Mouse (Mus musculus) liver, postnatal 0 days (tissue): ENCODE results near the gene Tbc1d8b. TPM values are rescaled to one million over a fixed set of nuclear protein-coding genes. Genes with fewer than 3 reads are reported as not detected.

Experiments used
- ATAC-seq: fragments of 200-750 bp; cut with Nextera tagmentation; 2 replicates; pipeline ENCODE4 v1.8.0; 2017; ENCODE audit warnings: mild to moderate bottlenecking, moderate library complexity
- DNase-seq: peaks from one replicate; pipeline ENCODE4 v3.0.0-alpha.2; 2016
- H3K27ac ChIP-seq: fragments of 300-500 bp; sonication (generic); 2 replicates; pipeline ENCODE4 v1.5.1; 2014; ENCODE audit warnings: antibody characterized with exemption, moderate library complexity, mild to moderate bottlenecking, low read depth
- H3K27me3 ChIP-seq: fragments of 300-500 bp; sonication (generic); 2 replicates; pipeline ENCODE4 v1.6.1; 2014; ENCODE audit warnings: low read length, control low read depth, mixed read lengths; ENCODE audit not compliant: insufficient read depth
- H3K36me3 ChIP-seq: fragments of 300-500 bp; sonication (generic); replicated peaks from 2 replicates; pipeline ENCODE4 v1.6.1; 2014; ENCODE audit warnings: mild to moderate bottlenecking, control low read depth, low read length, moderate library complexity, mixed read lengths; ENCODE audit not compliant: insufficient read depth
- H3K4me1 ChIP-seq: fragments of 300-500 bp; sonication (generic); 2 replicates; pipeline ENCODE4 v1.6.1; 2014; ENCODE audit warnings: antibody characterized with exemption, mild to moderate bottlenecking, control low read depth; ENCODE audit not compliant: insufficient read depth
- H3K4me2 ChIP-seq: fragments of 300-500 bp; sonication (generic); 2 replicates; pipeline ENCODE4 v1.6.1; 2014; ENCODE audit warnings: low read depth, mild to moderate bottlenecking, low read length, moderate library complexity, mixed read lengths
- H3K4me3 ChIP-seq: fragments of 300-500 bp; sonication (generic); 2 replicates; pipeline ENCODE4 v1.5.1; 2014; ENCODE audit warnings: low read depth, low read length
- H3K9ac ChIP-seq: fragments of 300-500 bp; sonication (generic); replicated peaks from 2 replicates; pipeline ENCODE4 v1.6.1; 2014; ENCODE audit warnings: mild to moderate bottlenecking, moderate library complexity
- H3K9me3 ChIP-seq: fragments of 300-500 bp; sonication (generic); 2 replicates; pipeline ENCODE4 v1.6.1; 2016; ENCODE audit warnings: mild to moderate bottlenecking, control low read depth, low read length, mixed read lengths
- CTCF ChIP-seq: sonication (generic); IDR thresholded peaks from 2 replicates; pipeline ENCODE4 v1.5.1; 2016; ENCODE audit warnings: antibody characterized with exemption, low read depth
- EP300 ChIP-seq: IDR thresholded peaks from 2 replicates; pipeline ENCODE4 v1.6.1; 2016; ENCODE audit warnings: antibody characterized with exemption, low read depth, mild to moderate bottlenecking
- WGBS: fragments of 180-500 bp; shearing (Covaris S2); extraction: QIAGEN DNeasy Blood & Tissue Kit; methylation state at CpG from one replicate; pipeline ENCODE4 v1.1.7; 2014; ENCODE audit not compliant: insufficient replicate concordance; 5-methylcytosine and 5-hydroxymethylcytosine counted together
- polyA plus RNA-seq: library from polyadenylated mRNA; unstranded; fragments of >200 nt; fragmentation: Nextera tagmentation; extraction: Ambion mirVana; gene quantifications from 2 replicates; pipeline ENCODE4 v1.2.1, GENCODE M21; 2015

Tbc1d8b gene
- polyA plus RNA-seq, 1 experiment from 2014 or later = 0.93 TPM

DNA sequence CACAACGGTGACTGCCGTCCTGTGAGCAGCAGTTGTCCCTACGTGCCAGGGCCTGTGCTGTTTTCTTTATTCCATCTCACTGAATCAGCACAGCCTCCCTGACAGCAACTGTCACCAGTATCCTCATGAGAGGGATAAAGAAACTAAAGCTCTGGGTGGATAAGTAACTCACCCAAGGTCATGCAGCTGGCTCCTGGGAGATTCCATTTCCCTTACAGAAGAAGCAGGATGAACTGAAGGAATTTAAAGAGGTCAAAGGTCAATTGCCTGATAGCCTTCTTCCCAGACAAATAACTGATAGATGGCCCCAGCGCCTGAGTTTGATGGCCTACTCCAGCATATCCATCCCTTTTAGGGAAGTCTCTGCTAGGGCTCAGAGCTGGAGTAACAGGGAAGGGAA lies 92.6 kb downstream of the Tbc1d8b start:
- no peaks in the 10 kb centered on the region for H3K36me3 ChIP-seq
- no peak overlapping the region for H3K4me2 ChIP-seq
- WGBS = 68% methylated on average over 4 of the region's 4 CpGs
- H3K4me1 ChIP-seq = peaks cover 7% of the 10 kb centered on the region
- H3K4me3 ChIP-seq = no peak overlapping the region
- no peaks in the 10 kb centered on the region for H3K27me3 ChIP-seq
- TF ChIP-seq EP300 (no peak), CTCF (no peak)
- H3K9me3 ChIP-seq = no peaks in the 10 kb centered on the region
- DNase-seq (no peak), ATAC-seq (no peak)
- no peak overlapping the region for H3K9ac ChIP-seq
- H3K27ac ChIP-seq = no peak overlapping the region

DNA sequence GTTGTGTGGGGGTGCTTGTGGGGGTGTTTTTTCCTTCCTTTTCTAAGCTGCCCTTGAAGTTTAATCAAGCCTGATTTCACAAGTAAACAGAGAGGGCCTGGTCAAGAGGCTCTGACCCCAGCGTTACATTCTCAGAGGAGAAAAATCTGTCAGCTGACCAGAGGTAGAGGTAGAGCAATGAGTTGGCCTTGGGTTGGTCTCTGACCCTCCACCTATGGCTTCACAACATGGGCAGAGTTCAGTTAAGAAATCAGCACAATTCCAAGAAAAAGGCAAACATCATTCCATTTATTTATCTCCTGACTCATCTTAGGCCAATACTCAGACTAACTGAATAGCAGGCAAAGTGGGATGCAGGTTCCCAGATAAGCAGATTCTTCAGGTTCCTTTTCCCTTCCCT lies 94.1 kb downstream of the Tbc1d8b start:
- H3K4me1 ChIP-seq = peaks cover 7% of the 10 kb centered on the region
- no peaks in the 10 kb centered on the region for H3K9me3 ChIP-seq
- WGBS = 50% methylated on average over 1 of the region's 1 CpGs
- no peak overlapping the region for H3K4me3 ChIP-seq
- H3K27ac ChIP-seq = peak overlapping the region; percentile 72
- no peak for DNase-seq
- H3K36me3 ChIP-seq = no peaks in the 10 kb centered on the region
- H3K4me2 ChIP-seq = no peak overlapping the region
- peak; percentile 74 for ATAC-seq
- TF ChIP-seq CTCF (no peak), EP300 (no peak)
- no peaks in the 10 kb centered on the region for H3K27me3 ChIP-seq
- no peak overlapping the region for H3K9ac ChIP-seq

DNA sequence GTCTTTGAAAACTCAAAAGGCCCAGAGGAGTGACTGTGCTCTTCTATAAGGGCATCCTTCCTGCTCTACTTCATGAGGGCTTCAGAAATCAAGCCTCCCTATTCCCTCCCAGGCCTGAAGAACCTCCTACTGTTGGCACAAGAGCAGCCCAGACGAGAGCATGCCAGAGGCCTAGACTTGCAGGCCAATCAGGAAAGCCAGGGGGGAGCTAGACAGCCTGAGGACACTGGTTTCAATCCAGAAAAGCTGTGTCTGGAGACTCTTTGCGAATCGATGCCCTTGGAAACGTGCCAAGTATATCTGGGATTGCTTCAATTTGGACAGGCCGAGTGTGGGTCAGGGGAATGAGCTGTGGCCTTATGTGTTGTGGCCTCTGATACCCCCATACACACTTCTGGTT lies 94.6 kb downstream of the Tbc1d8b start:
- H3K9ac ChIP-seq = no peak overlapping the region
- H3K27ac ChIP-seq = peak overlapping the region; percentile 72
- H3K36me3 ChIP-seq = no peaks in the 10 kb centered on the region
- H3K4me3 ChIP-seq = no peak overlapping the region
- ATAC-seq = peak; percentile 47
- 59% methylated on average over 5 of the region's 5 CpGs for WGBS
- no peaks in the 10 kb centered on the region for H3K9me3 ChIP-seq
- DNase-seq = peak; percentile 43
- no peak for TF ChIP-seq EP300
- no peak for TF ChIP-seq CTCF
- H3K27me3 ChIP-seq = no peaks in the 10 kb centered on the region
- H3K4me1 ChIP-seq = peaks cover 7% of the 10 kb centered on the region
- H3K4me2 ChIP-seq = no peak overlapping the region

DNA sequence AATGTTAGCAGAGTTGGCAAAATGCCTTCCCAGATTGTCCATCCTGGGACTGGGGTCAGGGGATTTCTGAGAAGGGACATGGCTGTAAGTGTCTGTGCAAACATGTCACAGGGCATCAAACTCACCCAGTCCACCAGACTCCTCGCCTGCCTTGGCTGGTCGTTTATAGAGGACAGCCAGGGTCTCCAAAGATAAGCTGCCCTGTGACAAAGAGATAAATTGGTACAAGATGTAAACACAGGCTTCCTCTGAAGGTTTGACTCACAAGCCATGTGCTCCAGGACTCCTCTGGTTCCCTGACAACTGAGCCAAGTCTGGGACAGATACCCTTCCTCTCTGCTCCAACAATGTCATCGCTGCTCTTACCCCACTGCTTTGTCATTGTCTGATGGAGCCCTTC lies 96.2 kb downstream of the Tbc1d8b start:
- TF ChIP-seq CTCF (no peak), EP300 (peak; percentile 64)
- WGBS = 23% methylated on average over 3 of the region's 3 CpGs
- Histone ChIP-seq H3K36me3 (no peaks in the 10 kb centered on the region), H3K27me3 (no peaks in the 10 kb centered on the region), H3K4me1 (peaks cover 4% of the 10 kb centered on the region), H3K9me3 (no peaks in the 10 kb centered on the region), H3K4me2 (no peak overlapping the region), H3K27ac (peak overlapping the region; percentile 16; the same call in 1 of the 2 replicates), H3K4me3 (no peak overlapping the region), H3K9ac (no peak overlapping the region)
- no peak for DNase-seq
- peak; percentile 9; the same call in 1 of the 2 replicates for ATAC-seq

DNA sequence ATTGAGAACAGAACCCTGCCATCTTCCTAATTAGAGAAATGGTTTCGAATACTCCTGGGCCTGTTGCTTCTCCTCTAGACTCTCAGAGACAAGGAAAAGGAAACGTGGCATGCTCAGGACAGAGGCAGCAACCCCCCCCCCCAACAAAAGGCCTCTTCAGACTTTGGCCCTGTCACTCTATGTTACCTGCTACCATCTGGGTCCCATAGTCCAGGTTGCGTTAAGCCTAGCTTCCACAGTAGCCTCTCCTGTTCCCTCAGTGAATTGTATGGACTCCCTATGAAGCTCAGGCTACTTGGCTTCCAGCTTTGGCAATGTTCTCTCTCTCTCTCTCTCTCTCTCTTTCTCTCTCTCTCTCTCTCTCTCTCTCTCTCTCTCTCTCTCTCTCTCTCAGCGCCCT lies 96.8 kb downstream of the Tbc1d8b start:
- ATAC-seq (peak; percentile 60), DNase-seq (no peak)
- Histone ChIP-seq H3K4me2 (no peak overlapping the region), H3K4me3 (no peak overlapping the region), H3K9me3 (no peaks in the 10 kb centered on the region), H3K27me3 (no peaks in the 10 kb centered on the region), H3K36me3 (no peaks in the 10 kb centered on the region), H3K4me1 (peaks cover 4% of the 10 kb centered on the region), H3K27ac (peak overlapping the region; percentile 16; the same call in 1 of the 2 replicates), H3K9ac (no peak overlapping the region)
- WGBS = 66% methylated on average over 4 of the region's 4 CpGs
- TF ChIP-seq EP300 (no peak), CTCF (no peak)

DNA sequence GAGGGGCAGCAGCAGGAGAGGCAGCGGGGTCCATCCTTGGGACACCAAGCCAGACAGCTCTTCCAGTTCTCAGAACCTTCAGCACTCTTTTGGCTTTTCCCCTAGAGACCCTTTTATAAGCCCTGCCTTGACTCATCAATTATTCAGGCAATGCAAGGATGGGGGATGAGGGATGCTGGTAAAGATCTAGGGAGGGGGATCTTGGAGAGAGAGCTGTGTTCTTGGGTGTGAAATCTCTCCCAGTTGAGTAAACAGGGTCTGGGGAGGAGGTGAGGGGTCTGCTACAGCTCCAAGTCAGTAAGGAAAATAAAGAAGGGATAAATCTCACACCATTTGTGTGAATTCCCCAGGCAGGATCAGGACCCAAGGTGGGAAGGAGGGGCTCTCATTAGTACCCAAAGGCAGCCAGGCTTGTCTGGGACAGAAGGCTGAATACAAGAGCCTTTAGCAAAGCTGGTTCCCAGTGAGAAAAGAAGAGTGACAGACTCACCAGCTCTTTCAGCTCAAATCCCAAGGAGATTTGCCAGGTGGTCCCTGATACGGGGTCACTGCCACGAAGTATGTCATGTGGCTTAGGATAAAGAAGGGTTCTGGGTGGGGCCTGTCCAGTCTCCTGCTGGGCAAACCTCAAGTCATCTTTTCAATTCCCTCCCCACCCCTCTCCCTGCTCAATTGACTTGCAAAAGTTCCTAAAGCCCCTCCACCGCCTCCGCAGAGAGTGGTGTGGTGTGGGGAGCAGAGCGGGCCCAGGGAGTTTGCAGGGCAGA lies 97.7 kb downstream of the Tbc1d8b start, which contains the start of gene Ripply1:
Ripply1 (minus strand) TSS at position 76 of the 767 bp plus-strand sequence.
- Histone ChIP-seq H3K4me2 (no peak within 1 kb of the TSS), H3K27ac (peak within 1 kb of the TSS; percentile 16; the same call in 1 of the 2 replicates), H3K9ac (no peak within 1 kb of the TSS), H3K27me3 (no peaks in the 10 kb centered on the region), H3K4me1 (peaks cover 4% of the 10 kb centered on the region), H3K36me3 (no peaks in the 10 kb centered on the region), H3K9me3 (no peaks in the 10 kb centered on the region), H3K4me3 (no peak within 1 kb of the TSS)
- DNase-seq (no peak), ATAC-seq (no peak)
- TF ChIP-seq CTCF (no peak), EP300 (no peak)
- 68% methylated on average over 6 of the region's 6 CpGs for WGBS
